Mouse (Mus musculus) duodenum, adult 2 months (tissue): ENCODE data around the gene Plin1. TPM values are rescaled to one million over a fixed set of nuclear protein-coding genes. Genes with fewer than 3 reads are reported as not detected.

ENCODE experiments used
- polyA plus RNA-seq: library from polyadenylated mRNA; depleted of rRNA; stranded (reverse); fragments of >200 nt; gene quantifications from 2 replicates; pipeline ENCODE4 v1.2.3, GENCODE M21; 2012; ENCODE audit warnings: low replicate concordance; rRNA removed

Plin1 gene
- 1.2 and 32.3 TPM in 2 replicates for polyA plus RNA-seq

GRCm38 (mm10) chr7:79732622-79733021, at the start of gene Plin1:
TSS of gene Plin1 (minus strand) at chr7:79732903.

GRCm38 (mm10) chr7:79742659-79743536, 10.2 kb upstream of the Plin1 start, which contains the start of the genes Pex11a and Wdr93:
TSS of gene Pex11a (minus strand) at chr7:79743131.
TSS of gene Wdr93 (plus strand) at chr7:79743163.

GRCm38 (mm10) chr7:79715187-79715981, 17.3 kb downstream of the Plin1 start, which contains the start of gene Kif7:
TSS of gene Kif7 (minus strand) at chr7:79715720.

Other genes with a start within 250 kb of the Plin1 start
- 0.06 TPM in 1 of 2 replicates, not detected in the other for gene Rhcg, start 115.2 kb downstream of the Plin1 start, polyA plus RNA-seq
- gene Ticrr, start 72.7 kb downstream of the Plin1 start, polyA plus RNA-seq: 0.57 and 1.9 TPM in 2 replicates
- 0.51 and 0.75 TPM in 2 replicates for gene Kif7, start 17.2 kb downstream of the Plin1 start, polyA plus RNA-seq
- 18.6 and 25.4 TPM in 2 replicates for gene Pex11a, start 10.2 kb upstream of the Plin1 start, polyA plus RNA-seq
- gene Wdr93, start 10.3 kb upstream of the Plin1 start, polyA plus RNA-seq: 0.13 and 0.26 TPM in 2 replicates
- gene Mesp1, start 60.9 kb upstream of the Plin1 start, polyA plus RNA-seq: 0.84 and 1.4 TPM in 2 replicates
- gene Mesp2, start 77.8 kb upstream of the Plin1 start, polyA plus RNA-seq: 0.55 and 1.1 TPM in 2 replicates
- 1,254 and 9,216 TPM in 2 replicates for gene Anpep, start 128.2 kb upstream of the Plin1 start, polyA plus RNA-seq
- 10.9 and 11.5 TPM in 2 replicates for gene Ap3s2, start 187.7 kb upstream of the Plin1 start, polyA plus RNA-seq
- 19.8 and 20.5 TPM in 2 replicates for gene Arpin, start 202.5 kb upstream of the Plin1 start, polyA plus RNA-seq